Mouse (Mus musculus): ENCODE data around the gene Pla2g2c. TPM values are rescaled to one million over a fixed set of nuclear protein-coding genes. Genes with fewer than 3 reads are reported as not detected.
A peak's percentile ranks its signal among the peaks of the same experiment; 100 is the strongest.

Gene Pla2g2c
- total RNA-seq (2021): 0.24 TPM in 1 of 2 replicates, not detected in the other
- long read RNA-seq: 0 reads

- DNase-seq: no peak
Observed at GRCm38 (mm10) chr4:138724354-138725126, at the start of gene Pla2g2c. Gene Pla2g2c, plus strand, starts transcription at chr4:138724792.

GRCm38 (mm10) chr4:138676480-138676879, 48.1 kb upstream of the Pla2g2c start:
- DNase-seq: peak; percentile 21

GRCm38 (mm10) chr4:138677579-138677978, 47.0 kb upstream of the Pla2g2c start:
- peak; percentile 26 for DNase-seq

- no peak for DNase-seq
Observed at GRCm38 (mm10) chr4:138680124-138680523, 44.5 kb upstream of the Pla2g2c start.

- DNase-seq: no peak
Observed at GRCm38 (mm10) chr4:138682760-138683159, 41.8 kb upstream of the Pla2g2c start.

- DNase-seq: no peak
Observed at GRCm38 (mm10) chr4:138685813-138686212, 38.8 kb upstream of the Pla2g2c start.

GRCm38 (mm10) chr4:138689094-138689512, 35.5 kb upstream of the Pla2g2c start:
- DNase-seq: no peak

- no peak for DNase-seq
Observed at GRCm38 (mm10) chr4:138690561-138690960, 34.0 kb upstream of the Pla2g2c start.

- no peak for DNase-seq
Observed at GRCm38 (mm10) chr4:138691443-138692181, 33.0 kb upstream of the Pla2g2c start.

- DNase-seq: no peak
Observed at GRCm38 (mm10) chr4:138693043-138693692, 31.4 kb upstream of the Pla2g2c start.

- DNase-seq: no peak
Observed at GRCm38 (mm10) chr4:138696720-138697119, 27.9 kb upstream of the Pla2g2c start.

GRCm38 (mm10) chr4:138697166-138697860, 27.3 kb upstream of the Pla2g2c start:
- DNase-seq: no peak

- DNase-seq: no peak
Observed at GRCm38 (mm10) chr4:138698296-138698695, 26.3 kb upstream of the Pla2g2c start.

- peak; percentile 39 for DNase-seq
Observed at GRCm38 (mm10) chr4:138700184-138700982, 24.2 kb upstream of the Pla2g2c start.

- no peak for DNase-seq
Observed at GRCm38 (mm10) chr4:138701111-138701510, 23.5 kb upstream of the Pla2g2c start.

- DNase-seq: no peak
Observed at GRCm38 (mm10) chr4:138702031-138702430, 22.6 kb upstream of the Pla2g2c start.

- no peak for DNase-seq
Observed at GRCm38 (mm10) chr4:138702528-138702927, 22.1 kb upstream of the Pla2g2c start.

- DNase-seq: no peak
Observed at GRCm38 (mm10) chr4:138703591-138703990, 21.0 kb upstream of the Pla2g2c start.

GRCm38 (mm10) chr4:138704169-138704568, 20.4 kb upstream of the Pla2g2c start:
- DNase-seq: no peak

GRCm38 (mm10) chr4:138706620-138707019, 18.0 kb upstream of the Pla2g2c start:
- DNase-seq: no peak

GRCm38 (mm10) chr4:138708636-138709035, 16.0 kb upstream of the Pla2g2c start:
- peak; percentile 68 for DNase-seq
